Mouse (Mus musculus) mammary gland, adult 2 months (tissue): ENCODE results near the gene Ccdc86. TPM values are rescaled to one million over a fixed set of nuclear protein-coding genes. Genes with fewer than 3 reads are reported as not detected.

Experiments used
- polyA plus RNA-seq: library from polyadenylated mRNA; depleted of rRNA; stranded (reverse); fragments of >200 nt; gene quantifications from 2 replicates; pipeline ENCODE4 v1.2.3, GENCODE M21; 2012; ENCODE audit warnings: low replicate concordance; rRNA removed

Gene Ccdc86
- polyA plus RNA-seq: 7.2 and 9.0 TPM in 2 replicates

DNA sequence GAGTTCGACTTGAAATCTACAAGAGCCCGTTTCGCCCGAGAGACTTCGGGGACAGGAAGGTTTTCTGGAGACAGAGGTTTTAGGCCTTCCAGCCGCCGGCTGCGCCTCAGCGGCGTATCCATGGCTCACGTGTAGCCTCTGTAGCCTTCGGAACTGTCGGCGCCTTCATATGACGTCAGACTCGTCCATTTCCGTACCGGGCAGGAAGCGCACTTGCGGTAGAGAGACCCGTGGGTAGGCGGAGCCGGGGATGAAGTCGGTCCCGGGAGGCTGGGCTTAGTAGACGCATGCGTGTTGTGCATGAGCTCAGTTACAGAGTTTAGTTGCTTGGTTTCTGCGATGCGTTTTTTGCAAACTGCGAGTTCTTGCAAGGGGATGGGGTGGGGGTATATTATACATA lies at the start of gene Ccdc86:
Ccdc86 (minus strand) TSS at position 155 of the 400 bp plus-strand sequence.

DNA sequence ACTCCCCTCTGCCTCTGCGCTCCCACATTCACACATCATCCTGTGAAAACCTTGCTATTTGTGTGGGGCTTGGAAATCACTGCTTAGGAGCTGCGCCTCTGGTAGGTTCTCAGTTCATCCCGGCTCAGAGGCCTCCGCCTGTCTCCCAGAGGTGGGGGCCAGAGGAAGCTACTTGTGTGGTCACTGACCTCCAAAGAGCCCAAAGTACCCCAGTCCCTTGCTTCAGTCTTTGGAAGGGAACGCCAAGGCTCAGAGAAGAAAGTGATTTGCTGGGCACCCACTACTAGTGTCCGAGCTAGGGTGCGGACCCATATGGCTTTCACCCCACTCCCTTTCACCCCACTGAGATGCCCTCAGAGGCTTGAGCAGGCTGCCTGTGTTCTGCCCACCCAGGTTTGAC lies 44.1 kb upstream of the Ccdc86 start, which contains the start of gene Ms4a15:
Ms4a15 (minus strand) TSS at position 101 of the 400 bp plus-strand sequence.

DNA sequence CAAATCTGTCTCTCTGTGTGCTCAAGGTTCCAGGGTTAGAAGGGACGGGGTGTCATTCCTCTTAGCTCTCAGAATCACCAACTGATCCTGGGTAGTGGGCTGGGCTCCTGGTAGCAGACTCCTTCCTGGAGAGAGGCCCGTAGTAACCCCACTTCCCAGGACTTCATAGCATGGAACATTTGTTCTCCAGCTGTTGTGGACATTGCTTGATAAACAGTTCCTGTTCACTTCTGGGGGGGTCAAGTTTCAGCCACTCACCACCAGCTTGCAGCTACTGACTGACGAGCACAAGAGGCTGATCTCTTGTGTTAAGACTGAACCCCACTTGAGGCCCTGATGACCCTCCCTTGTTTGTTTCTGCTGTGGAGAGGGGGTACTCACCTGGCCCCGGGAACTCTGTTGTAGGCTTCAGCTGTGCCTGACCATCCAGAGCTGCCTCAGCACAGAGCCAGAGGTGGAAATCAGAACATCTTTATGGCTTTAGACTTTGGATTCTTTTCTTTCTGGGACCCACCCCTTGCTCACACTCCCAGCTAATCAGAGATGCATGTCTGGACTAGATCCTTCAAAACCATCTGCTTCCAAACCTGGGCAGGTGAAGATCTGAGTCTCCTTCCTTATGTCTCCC lies 25.3 kb upstream of the Ccdc86 start, which contains the start of gene Ms4a10:
Ms4a10 (minus strand) TSS at position 433 of the 628 bp plus-strand sequence.

DNA sequence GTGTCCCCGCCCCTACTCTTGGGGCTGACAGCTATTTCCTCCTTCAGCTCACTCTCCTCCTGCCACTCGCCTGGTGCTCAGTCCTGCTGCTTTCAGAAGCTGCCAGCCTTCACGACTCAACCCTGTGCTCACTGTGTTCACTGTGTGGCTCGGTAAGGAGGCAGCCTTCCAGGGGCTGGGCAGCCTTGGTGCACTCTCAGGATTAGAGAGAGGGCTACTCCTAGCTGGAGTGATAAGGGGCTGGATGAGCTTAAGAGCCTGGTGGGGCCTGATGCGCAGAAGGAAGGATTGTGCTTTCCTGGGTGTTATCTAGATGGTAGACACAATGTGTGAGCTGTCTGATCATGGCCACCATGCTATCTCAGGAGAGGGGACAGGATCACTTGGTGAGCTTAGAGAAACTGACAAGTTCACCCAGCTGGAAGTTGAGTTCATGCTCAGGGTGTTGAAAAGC lies 11.9 kb downstream of the Ccdc86 start, which contains the start of gene Ptgdr2:
Ptgdr2 (plus strand) TSS at position 51 of the 454 bp plus-strand sequence.

DNA sequence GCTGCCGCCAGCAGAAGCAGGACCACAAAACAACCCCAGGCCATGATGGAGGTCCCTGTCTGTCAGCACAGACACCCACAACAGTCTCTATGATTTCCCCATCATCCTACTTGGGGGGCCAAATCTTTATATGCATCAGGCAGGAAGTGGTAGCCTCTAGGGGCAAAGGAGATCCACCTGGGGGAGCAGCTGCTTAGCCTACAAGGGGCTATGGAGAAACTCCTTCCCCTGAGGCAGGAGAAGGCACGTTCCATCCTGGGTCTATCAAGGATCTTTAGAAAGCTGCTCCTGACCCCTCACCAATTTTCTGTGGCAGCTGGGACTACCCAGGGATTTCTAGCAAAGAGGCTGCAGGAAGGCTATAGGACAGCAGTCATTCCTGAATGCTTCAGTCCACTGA lies 28.5 kb downstream of the Ccdc86 start, which contains the start of gene Zp1:
Zp1 (minus strand) TSS at position 101 of the 400 bp plus-strand sequence.

DNA sequence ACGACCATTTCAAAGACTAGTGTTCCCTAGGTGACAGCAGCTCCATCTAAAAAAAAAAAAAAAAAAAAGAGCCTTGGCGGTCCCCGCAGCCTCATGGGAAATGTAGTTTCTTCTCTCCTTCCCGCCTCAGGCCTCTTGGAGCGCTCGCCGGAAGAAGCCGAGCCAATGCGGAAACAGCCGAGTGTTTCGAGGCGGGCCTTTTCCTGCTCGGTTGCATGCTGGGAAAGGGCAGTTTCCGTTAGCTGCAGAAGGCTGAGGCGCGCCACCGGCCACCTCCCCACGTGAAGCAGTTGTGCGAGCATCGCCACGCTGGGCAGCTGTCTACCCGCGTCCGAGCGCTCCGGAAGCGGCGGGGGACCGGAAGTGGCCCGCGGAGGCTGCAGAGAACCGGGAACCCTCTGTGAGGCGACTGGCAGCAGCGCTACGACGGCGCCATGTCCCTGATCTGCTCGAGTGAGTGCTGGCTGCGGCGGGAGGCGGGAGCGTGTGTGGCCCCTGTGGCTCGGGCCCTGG lies 54.0 kb downstream of the Ccdc86 start, which contains the start of gene Prpf19:
Prpf19 (plus strand) TSS at position 216 of the 513 bp plus-strand sequence.

Other genes with a start within 250 kb of the Ccdc86 start
- gene Cd5, start 210.3 kb downstream of the Ccdc86 start, polyA plus RNA-seq: 23.5 and 40.4 TPM in 2 replicates
- 28.7 and 46.6 TPM in 2 replicates for gene Cd6, start 119.2 kb downstream of the Ccdc86 start, polyA plus RNA-seq
- gene Slc15a3, start 109.5 kb downstream of the Ccdc86 start, polyA plus RNA-seq: 15.3 and 24.6 TPM in 2 replicates
- 21.3 and 34.9 TPM in 2 replicates for gene Tmem132a, start 79.3 kb downstream of the Ccdc86 start, polyA plus RNA-seq
- gene Tmem109, start 67.3 kb downstream of the Ccdc86 start, polyA plus RNA-seq: 153 and 263 TPM in 2 replicates
- gene Prpf19, start 54.0 kb downstream of the Ccdc86 start, polyA plus RNA-seq: 222 and 340 TPM in 2 replicates
- gene Zp1, start 28.6 kb downstream of the Ccdc86 start, polyA plus RNA-seq: 0.10 and 0.12 TPM in 2 replicates
- gene Ptgdr2, start 12.1 kb downstream of the Ccdc86 start, polyA plus RNA-seq: 1.4 and 4.2 TPM in 2 replicates
- gene Ms4a10, start 25.4 kb upstream of the Ccdc86 start, polyA plus RNA-seq: not detected in 2 replicates
- 0.36 TPM in 1 of 2 replicates, not detected in the other for gene Ms4a15, start 44.0 kb upstream of the Ccdc86 start, polyA plus RNA-seq
- gene Ms4a18, start 68.8 kb upstream of the Ccdc86 start, polyA plus RNA-seq: not detected in 2 replicates
- gene Ms4a8a, start 131.8 kb upstream of the Ccdc86 start, polyA plus RNA-seq: 6.6 and 18.8 TPM in 2 replicates
- not detected in 2 replicates for gene 1700017D01Rik, start 181.6 kb upstream of the Ccdc86 start, polyA plus RNA-seq
- gene 1700025F22Rik, start 216.1 kb upstream of the Ccdc86 start, polyA plus RNA-seq: not detected in 2 replicates
- not detected in 2 replicates for gene Ms4a13, start 247.5 kb upstream of the Ccdc86 start, polyA plus RNA-seq